Comparison of ENCODE assay signal across 17 mouse cellular contexts in the genomic region with DNA sequence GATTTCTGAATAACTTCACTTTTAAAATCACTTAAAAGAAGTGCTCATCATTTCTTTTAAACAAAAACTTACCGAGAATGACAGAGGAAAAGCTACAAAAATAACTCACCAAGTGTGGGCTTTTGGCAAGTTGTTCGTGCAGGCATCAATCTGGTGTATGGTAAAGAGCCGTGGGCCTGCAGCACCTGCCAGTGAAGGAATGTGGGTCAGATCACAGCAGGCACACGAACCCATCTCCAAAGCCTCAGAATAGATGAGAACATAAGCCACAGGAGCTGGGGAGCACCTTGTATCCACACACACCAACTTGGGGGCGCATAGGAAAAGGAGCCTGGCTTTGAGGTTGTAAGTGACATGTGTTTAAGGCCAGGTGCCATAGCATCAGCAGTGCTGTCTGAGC. TPM values are rescaled to one million over a fixed set of nuclear protein-coding genes. Genes with fewer than 3 reads are reported as not detected.
DNase-seq lines count a peak whose midpoint lies in the region; TF ChIP-seq lines count a peak whose summit lies in the region.
"Had no signal": no experiment of that assay in that cellular context is flagged by ENCODE, and none has a peak within 500 bp of the region (broad histone marks: within the 10 kb centered on the region; RNA-seq: fewer than 3 reads in every experiment).

No protein-coding gene starts in this region.

- H3K27ac ChIP-seq in layer of hippocampus, adult 2 months: peak overlapping the region; percentile 78
- H3K27ac ChIP-seq: heart, embryonic 15.5 days; hindbrain, embryonic 13.5 days; lung, embryonic 15.5 days had no signal

- no peak overlapping the region for H3K4me3 ChIP-seq in layer of hippocampus, adult 2 months
- H3K4me3 ChIP-seq: erythroblast, embryonic 14.5 days; heart, embryonic 15.5 days; hindbrain, embryonic 13.5 days; lung, embryonic 15.5 days; myocyte had no signal

- DNase-seq in frontal cortex, adult 2 months (ENCODE audit: extremely low spot score in 1 of 2, low spot score in 1 of 2): peak; percentile 72 to 78
- DNase-seq in frontal cortex, postnatal 14 days (ENCODE audit: low spot score in 2 of 2): no peak
- DNase-seq in cerebellum, adult 18-20 months: peak; percentile 89 to 95
- peak; percentile 47 to 58 for DNase-seq in layer of hippocampus, adult 2 months (ENCODE audit: low spot score in 2 of 2)
- peak; percentile 42 for DNase-seq in retina, postnatal 1 day
- no peak for DNase-seq in adrenal gland, postnatal 4 days (ENCODE audit: low spot score in 2 of 2)
- no peak for DNase-seq in neural tube, embryonic 10.5 days (ENCODE audit: extremely low spot score, low spot score)
- DNase-seq in T-cell, adult 2 months (ENCODE audit: low spot score): no peak
- DNase-seq: adrenal gland, postnatal 25 days; gastrocnemius, postnatal 10 days; kidney, adult 2 months; liver had no signal

- no peak for TF ChIP-seq CTCF in layer of hippocampus, adult 2 months (conservative IDR thresholded peaks at IDR 0.05)

RNA-seq across cellular contexts. Expression of a gene that starts 33.9 kb away (rescaled TPM):
- polyA plus RNA-seq in frontal cortex, adult 2 months (2012; rRNA removed): 22.3 and 23.1 TPM in 2 replicates
- total RNA-seq in layer of hippocampus, adult 2 months (2021): 10 to 100 TPM; 13.6 to 18.8 TPM
- 10 to 100 TPM; 16.1 to 18.1 TPM for total RNA-seq in adrenal gland, postnatal 4 days (2021)

RNA-seq across cellular contexts. Expression of a gene that starts 33.9 kb away (rescaled TPM):
- 601 and 664 TPM in 2 replicates for polyA plus RNA-seq in frontal cortex, adult 2 months (2012; rRNA removed)
- total RNA-seq in layer of hippocampus, adult 2 months (2021): 100 to 1,000 TPM; 779 to 834 TPM
- total RNA-seq in adrenal gland, postnatal 4 days (2021): 100 to 1,000 TPM; 889 to 991 TPM

RNA-seq across cellular contexts. Expression of a gene that starts 43.6 kb away (rescaled TPM):
- polyA plus RNA-seq in frontal cortex, adult 2 months (2012; rRNA removed): 5.6 and 5.9 TPM in 2 replicates
- 1 to 10 TPM; 3.1 to 5.0 TPM for total RNA-seq in layer of hippocampus, adult 2 months (2021)
- total RNA-seq in adrenal gland, postnatal 4 days (2021): 10 to 100 TPM; 12.8 to 13.1 TPM

Comparison
In these comparisons a context has a peak if more than half of its experiments do, and no peak if none do; other contexts are left out.
1. DNase-seq: peak in frontal cortex, adult 2 months (2 of 2), cerebellum, adult 18-20 months (2 of 2), layer of hippocampus, adult 2 months (2 of 2) and retina, postnatal 1 day (single experiment); none in frontal cortex, postnatal 14 days (0 of 2), adrenal gland, postnatal 4 days (0 of 2), neural tube, embryonic 10.5 days (single experiment) and T-cell, adult 2 months (single experiment).